25 mouse cellular contexts compared by ENCODE assay signal in genomic region chr12:13921066-13921465, GRCm38 (mm10).
"Had no signal": no experiment of that assay in that cellular context is flagged by ENCODE, and none has a peak within 500 bp of the region (broad histone marks: within the 10 kb centered on the region; RNA-seq: fewer than 3 reads in every experiment).

No protein-coding gene starts in this region.

- H3K27ac ChIP-seq: heart, embryonic 10.5 days; hindbrain, embryonic 13.5 days; hindbrain, embryonic 15.5 days; hindbrain, postnatal 0 days; kidney, embryonic 15.5 days; kidney, postnatal 0 days; layer of hippocampus, adult 2 months; left cerebral cortex, adult 2 months; limb, embryonic 10.5 days; limb, embryonic 12.5 days; liver, embryonic 13.5 days; liver, embryonic 15.5 days had no signal

- ATAC-seq: hindbrain, postnatal 0 days; intestine, embryonic 16.5 days had no signal

- H3K4me3 ChIP-seq: heart, embryonic 10.5 days; heart, embryonic 12.5 days; hindbrain, embryonic 13.5 days; hindbrain, embryonic 15.5 days; kidney, embryonic 15.5 days; layer of hippocampus, adult 2 months; left cerebral cortex, adult 2 months; limb, embryonic 10.5 days; limb, embryonic 12.5 days; liver, embryonic 13.5 days; liver, embryonic 15.5 days had no signal

- H3K4me2 ChIP-seq: heart, embryonic 12.5 days; hindbrain, embryonic 13.5 days; hindbrain, embryonic 15.5 days; kidney, embryonic 15.5 days; limb, embryonic 12.5 days; liver, embryonic 11.5 days; liver, embryonic 13.5 days; liver, embryonic 15.5 days had no signal

- H3K4me1 ChIP-seq: heart, embryonic 10.5 days; heart, embryonic 12.5 days; hindbrain, embryonic 13.5 days; hindbrain, embryonic 15.5 days; kidney, embryonic 15.5 days; limb, embryonic 10.5 days; limb, embryonic 12.5 days; liver, embryonic 13.5 days; liver, embryonic 15.5 days had no signal

- DNase-seq: gastrocnemius, postnatal 14 days; gastrocnemius, postnatal 36 days; heart, adult 18-20 months; heart, postnatal 10 days; kidney, adult 11 months; kidney, adult 2 months; kidney, adult 9 months; kidney, postnatal 25 days; kidney, postnatal 4 days; liver; liver, embryonic 13.5 days had no signal

- H3K9ac ChIP-seq: heart, embryonic 12.5 days; hindbrain, embryonic 13.5 days; hindbrain, embryonic 15.5 days; kidney, embryonic 15.5 days; limb, embryonic 12.5 days; liver, embryonic 13.5 days; liver, embryonic 15.5 days had no signal

- H3K27me3 ChIP-seq: heart, embryonic 12.5 days; hindbrain, embryonic 13.5 days; hindbrain, embryonic 15.5 days; kidney, embryonic 15.5 days; limb, embryonic 12.5 days; liver, embryonic 13.5 days; liver, embryonic 15.5 days had no signal

- H3K9me3 ChIP-seq: heart, embryonic 10.5 days; heart, embryonic 12.5 days; hindbrain, embryonic 13.5 days; hindbrain, embryonic 15.5 days; kidney, embryonic 15.5 days; limb, embryonic 10.5 days; limb, embryonic 12.5 days; liver, embryonic 13.5 days; liver, embryonic 15.5 days had no signal

- H3K36me3 ChIP-seq: heart, embryonic 10.5 days; heart, embryonic 12.5 days; hindbrain, embryonic 13.5 days; hindbrain, embryonic 15.5 days; kidney, embryonic 15.5 days; limb, embryonic 10.5 days; limb, embryonic 12.5 days; liver, embryonic 13.5 days; liver, embryonic 15.5 days had no signal
